Mouse (Mus musculus) cerebellum, adult 2 months (tissue): Measurements from ENCODE around the gene Vmn1r73. TPM values are rescaled to one million over a fixed set of nuclear protein-coding genes. Genes with fewer than 3 reads are reported as not detected.

Experiments
- DNase-seq, 2 experiments: peaks; one replicate each; pipeline ENCODE4 v3.0.0; 2021
- H3K27ac ChIP-seq: fragments of 200-500 bp; 2 replicates; pipeline ENCODE4 v1.5.1; 2012; ENCODE audit warnings: low read length, control low read depth, inconsistent platforms; ENCODE audit not compliant: insufficient read depth
- H3K27me3 ChIP-seq: fragments of 200-500 bp; 2 replicates; pipeline ENCODE4 v1.6.1; 2012; ENCODE audit warnings: inconsistent platforms, mild to moderate bottlenecking, low read length, moderate library complexity; ENCODE audit not compliant: control insufficient read depth, insufficient read depth
- H3K4me1 ChIP-seq: fragments of 200-500 bp; 2 replicates; pipeline ENCODE4 v1.6.1; 2011; ENCODE audit warnings: low read length; ENCODE audit not compliant: control insufficient read depth, insufficient read depth
- H3K4me3 ChIP-seq: fragments of 200-500 bp; replicated peaks from 2 replicates; pipeline ENCODE3; 2011; ENCODE audit warnings: mild to moderate bottlenecking, low read depth, low read length, control low read depth; ENCODE audit not compliant: insufficient read depth
- CTCF ChIP-seq: fragments of 200-500 bp; IDR thresholded peaks from 2 replicates; pipeline ENCODE4 v1.5.1; 2011; ENCODE audit warnings: low read depth, mild to moderate bottlenecking, control low read depth, low read length, moderate library complexity, borderline replicate concordance; ENCODE audit not compliant: insufficient read depth
- POLR2A ChIP-seq: fragments of 200-500 bp; IDR thresholded peaks from 2 replicates; pipeline ENCODE4 v1.6.1; 2011; ENCODE audit warnings: low read length, control low read depth, borderline replicate concordance; ENCODE audit not compliant: insufficient read depth
- WGBS: fragments of 180-500 bp; shearing (Covaris S2); methylation state at CpG from one replicate; pipeline ENCODE4 v1.1.7; 2018; 5-methylcytosine and 5-hydroxymethylcytosine counted together
- polyA plus RNA-seq: library from polyadenylated mRNA; depleted of rRNA; stranded (reverse); fragments of >200 nt; gene quantifications from 2 replicates; pipeline ENCODE4 v1.2.3, GENCODE M21; 2012; rRNA removed

The Vmn1r73 gene
- polyA plus RNA-seq: not detected in 2 replicates

DNA sequence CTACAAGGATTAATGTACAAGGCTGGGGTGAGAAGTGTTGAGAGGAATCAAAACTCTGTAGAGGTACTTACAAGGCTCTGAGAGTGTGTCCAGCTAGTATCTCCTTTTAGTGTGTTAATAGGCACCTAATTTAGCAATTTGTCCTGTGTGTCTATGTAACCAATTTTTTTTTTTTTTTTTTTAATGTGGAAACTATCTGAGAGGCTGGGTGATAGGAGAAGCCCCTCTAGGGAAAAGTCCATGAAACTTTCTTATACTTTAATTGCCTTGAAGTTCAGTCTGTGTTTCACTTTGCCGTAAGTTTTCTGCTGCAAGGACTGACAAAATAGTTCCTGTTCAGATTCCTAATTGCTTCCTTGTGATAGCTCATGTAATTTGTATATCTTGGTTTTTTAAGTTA lies at the start of gene Vmn1r73:
Vmn1r73 (plus strand) TSS at position 301 of the 400 bp plus-strand sequence.
- Histone ChIP-seq H3K27me3 (no peaks in the 10 kb centered on the region), H3K4me3 (no peak within 1 kb of the TSS), H3K4me1 (no peaks in the 10 kb centered on the region), H3K27ac (no peak within 1 kb of the TSS)
- no peak for DNase-seq
- 93% methylated on average over 1 of the region's 1 CpGs for WGBS
- TF ChIP-seq POLR2A (no peak), CTCF (no peak)

Other genes starting within 250 kb of the Vmn1r73 start
- gene Zscan4-ps2, start 216.0 kb upstream of the Vmn1r73 start, polyA plus RNA-seq: not detected in 2 replicates
- not detected in 2 replicates for gene Zscan4-ps3, start 121.0 kb upstream of the Vmn1r73 start, polyA plus RNA-seq
- not detected in 2 replicates for gene Vmn1r72, start 50.1 kb upstream of the Vmn1r73 start, polyA plus RNA-seq
- not detected in 2 replicates for gene Vmn1r74, start 103.7 kb downstream of the Vmn1r73 start, polyA plus RNA-seq
- gene Vmn1r75, start 144.4 kb downstream of the Vmn1r73 start, polyA plus RNA-seq: not detected in 2 replicates
- gene Vmn1r76, start 207.9 kb downstream of the Vmn1r73 start, polyA plus RNA-seq: not detected in 2 replicates